Mouse (Mus musculus): Measurements from ENCODE around the gene Slc16a10. TPM values are rescaled to one million over a fixed set of nuclear protein-coding genes. Genes with fewer than 3 reads are reported as not detected.

The Slc16a10 gene
- total RNA-seq (2023) = 10 to 100 TPM; 26.1 to 35.7 TPM

GRCm38 (mm10) chr10:40141864-40142523 lies at the start of gene Slc16a10:
Gene Slc16a10 (minus strand): TSS chr10:40142258.

GRCm38 (mm10) chr10:40024554-40025428 lies 117.3 kb downstream of the Slc16a10 start, which contains the start of gene Mfsd4b1:
Gene Mfsd4b1 (minus strand): TSS chr10:40025268.

DNA sequence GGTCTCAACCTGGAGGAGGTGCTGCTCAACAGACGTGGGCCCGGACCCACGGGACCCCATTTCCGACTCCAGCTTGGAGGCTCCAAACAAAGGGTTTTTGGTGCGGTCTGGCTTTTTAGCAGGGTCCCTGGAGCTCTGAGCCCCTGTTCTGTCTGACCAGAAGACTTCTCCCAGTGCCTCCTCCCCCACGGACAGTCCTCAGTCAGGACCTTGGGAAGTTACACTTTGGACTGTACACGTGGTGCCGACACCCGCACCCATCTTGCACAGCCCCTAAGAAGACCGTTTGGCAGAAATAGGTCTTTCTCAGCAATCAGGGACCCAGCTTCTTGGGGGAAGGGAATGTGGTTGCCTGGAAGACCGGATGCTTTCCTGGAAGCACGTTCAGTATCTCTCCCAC lies 155.6 kb downstream of the Slc16a10 start, which contains the start of gene Mfsd4b5:
Gene Mfsd4b5 (minus strand): TSS at position 181 of the 400 bp plus-strand sequence.

Other genes starting within 250 kb of the Slc16a10 start
- 1 to 10 TPM; 1.8 TPM for gene Mfsd4b4, start 243.0 kb downstream of the Slc16a10 start, total RNA-seq (2023)
- gene Mfsd4b2, start 215.3 kb downstream of the Slc16a10 start, total RNA-seq (2023) = under 1 TPM in 1 of 2 experiments, not detected in 1; 0.24 TPM
- 1 to 10 TPM; 1.4 to 3.2 TPM for gene Mfsd4b3, start 182.1 kb downstream of the Slc16a10 start, total RNA-seq (2023)
- 1 to 10 TPM; 1.8 to 2.1 TPM for gene Mfsd4b5, start 155.6 kb downstream of the Slc16a10 start, total RNA-seq (2023)
- not detected for gene Mfsd4b1, start 117.0 kb downstream of the Slc16a10 start, total RNA-seq (2023)
- 1 to 10 TPM; 7.5 to 8.3 TPM for gene Rpf2, start 104.8 kb upstream of the Slc16a10 start, total RNA-seq (2023)
- gene Gtf3c6, start 115.8 kb upstream of the Slc16a10 start, total RNA-seq (2023) = 10 to 100 TPM; 12.7 to 12.8 TPM
- gene Amd1, start 159.9 kb upstream of the Slc16a10 start, total RNA-seq (2023) = 10 to 100 TPM; 29.2 to 29.5 TPM
- gene Cdk19, start 197.3 kb upstream of the Slc16a10 start, total RNA-seq (2023) = 10 to 100 TPM; 36.0 to 38.7 TPM